Mouse (Mus musculus): ENCODE measurements around the gene Hoga1. TPM values are rescaled to one million over a fixed set of nuclear protein-coding genes. Genes with fewer than 3 reads are reported as not detected.

Hoga1 gene
- total RNA-seq (2021): 1 to 10 TPM; 4.9 to 5.0 TPM
- long read RNA-seq, experiment 1, partial matches to known transcripts: 0 of 2 reads
- long read RNA-seq, experiment 1, other reads (novel, unspliced or antisense): 1 of 2 reads
- long read RNA-seq, experiment 2: 0 reads

- peak; percentile 34 to 45 for DNase-seq (ENCODE audit: low spot score in 2 of 2)
Measured at GRCm38 (mm10) chr19:42045269-42046102, at the start of gene Hoga1. TSS of gene Hoga1 (plus strand) at chr19:42045610.

DNA sequence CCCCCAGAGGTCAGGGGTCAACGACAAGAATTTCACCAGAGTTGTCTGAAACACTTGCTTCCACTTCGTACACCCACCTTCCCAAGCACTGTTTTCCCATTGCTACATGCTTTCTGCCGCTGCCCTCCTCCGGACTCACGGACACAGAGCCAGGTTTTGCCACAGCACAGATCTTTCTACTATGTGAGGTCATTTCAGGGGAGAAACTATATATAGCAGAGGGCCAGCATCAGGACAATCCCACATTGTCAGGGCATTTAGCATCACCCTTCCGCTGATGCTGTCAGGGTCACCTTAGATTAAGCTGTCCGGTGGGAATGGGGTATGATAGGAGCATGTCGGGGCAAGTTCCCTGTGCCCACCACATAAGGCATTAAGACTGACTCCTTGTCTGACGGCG is 48.3 kb upstream of the Hoga1 start:
- no peak for DNase-seq (ENCODE audit: low spot score in 2 of 2)

DNA sequence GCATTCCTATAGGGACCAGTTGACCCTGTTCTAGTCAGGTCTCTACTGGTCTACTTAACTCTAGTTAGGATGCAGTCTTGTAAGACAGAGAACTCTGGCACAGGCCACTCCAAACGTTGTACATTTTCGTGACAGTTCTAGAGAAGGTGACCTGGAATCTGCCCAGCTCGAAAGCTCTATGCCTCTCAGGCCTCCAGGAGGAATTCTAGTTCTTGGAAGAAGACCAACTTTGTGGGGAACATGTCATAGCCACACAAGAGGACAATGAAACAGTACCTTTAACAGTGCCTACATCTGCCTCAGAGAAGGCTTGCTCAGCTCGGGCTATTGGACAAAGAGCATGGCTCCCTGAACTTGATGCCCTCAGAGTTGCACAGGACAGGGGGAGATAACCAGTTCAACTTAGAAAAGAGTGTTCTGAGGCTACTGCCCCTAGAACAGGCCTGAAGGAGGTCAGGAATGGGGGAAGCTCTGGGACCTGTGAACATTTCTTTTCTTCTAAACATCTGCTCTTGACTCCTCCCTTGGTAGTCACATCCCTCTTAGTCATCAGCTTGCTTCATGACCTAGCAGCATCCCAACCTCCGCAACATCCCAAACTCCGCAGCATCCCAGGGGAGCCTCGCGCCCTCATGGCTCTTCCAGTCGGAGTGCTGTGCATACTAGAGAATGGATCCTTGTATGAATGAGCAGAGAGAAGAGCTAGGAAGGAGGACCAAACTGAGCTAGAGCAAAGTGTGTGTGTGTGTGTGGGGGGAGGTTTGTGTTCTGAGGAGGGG is 46.5 kb upstream of the Hoga1 start:
- no peak for DNase-seq (ENCODE audit: low spot score in 2 of 2)

- DNase-seq (ENCODE audit: low spot score in 2 of 2): no peak
Measured at GRCm38 (mm10) chr19:41999688-42000283, 45.6 kb upstream of the Hoga1 start.

DNA sequence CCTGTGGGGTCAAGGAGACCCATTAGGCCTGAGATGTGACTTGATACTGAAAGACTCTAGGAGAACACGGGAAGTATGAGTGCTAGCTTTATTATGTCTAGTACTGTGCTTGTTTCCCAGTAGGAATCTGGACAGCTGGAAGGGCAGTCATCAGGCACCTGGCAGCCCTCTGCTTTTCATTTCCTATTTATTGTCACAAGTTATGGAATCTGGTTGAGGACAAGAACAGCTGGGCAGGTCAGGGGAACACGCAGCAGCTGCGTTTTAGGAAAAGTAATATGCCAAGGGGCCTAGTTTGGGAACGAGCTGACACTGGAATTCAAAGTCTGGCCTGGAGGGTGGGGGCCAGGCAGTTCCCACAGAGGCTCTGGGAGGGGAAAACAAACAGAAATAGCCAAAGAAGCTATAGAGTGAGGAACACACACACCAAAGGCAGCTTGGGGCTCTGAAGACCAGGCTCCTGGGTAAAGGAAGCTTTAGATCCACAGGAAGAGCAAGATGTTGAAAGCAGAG is 44.9 kb upstream of the Hoga1 start:
- no peak for DNase-seq (ENCODE audit: low spot score in 2 of 2)

DNA sequence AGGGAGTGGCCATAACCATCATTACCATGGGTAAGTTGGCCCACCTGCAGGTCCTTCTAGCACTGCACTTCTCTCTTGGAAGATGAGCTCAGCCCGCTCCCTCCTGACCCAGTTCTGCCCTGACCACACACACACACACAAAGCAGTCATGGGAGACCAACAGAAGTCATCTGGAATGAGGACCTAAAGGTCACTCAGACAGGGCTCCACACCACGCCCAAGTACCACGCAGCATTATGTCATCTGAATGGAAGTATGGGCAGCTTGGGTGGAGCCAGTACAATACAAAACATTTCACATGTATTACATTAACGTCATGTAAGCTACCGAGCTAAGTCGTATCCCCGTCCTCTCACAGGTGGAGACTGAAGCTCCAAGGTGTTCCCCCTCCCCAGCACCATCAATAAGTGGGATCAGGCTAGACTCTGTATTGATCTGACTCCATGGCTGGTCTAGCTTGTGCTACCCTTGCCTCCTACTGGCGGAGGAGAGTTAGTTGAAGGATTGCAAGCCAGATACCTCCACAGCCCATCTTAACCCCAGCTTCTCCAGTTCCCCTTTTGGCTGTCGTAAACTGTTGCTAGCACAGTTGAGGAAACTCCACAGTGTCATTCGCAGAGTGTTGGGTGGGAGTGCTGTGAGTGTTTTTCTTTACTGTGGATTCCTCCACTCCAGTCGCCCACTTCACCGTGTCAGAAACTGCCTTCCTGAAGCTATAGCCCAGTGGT is 44.0 kb upstream of the Hoga1 start:
- DNase-seq (ENCODE audit: low spot score in 2 of 2): no peak

DNA sequence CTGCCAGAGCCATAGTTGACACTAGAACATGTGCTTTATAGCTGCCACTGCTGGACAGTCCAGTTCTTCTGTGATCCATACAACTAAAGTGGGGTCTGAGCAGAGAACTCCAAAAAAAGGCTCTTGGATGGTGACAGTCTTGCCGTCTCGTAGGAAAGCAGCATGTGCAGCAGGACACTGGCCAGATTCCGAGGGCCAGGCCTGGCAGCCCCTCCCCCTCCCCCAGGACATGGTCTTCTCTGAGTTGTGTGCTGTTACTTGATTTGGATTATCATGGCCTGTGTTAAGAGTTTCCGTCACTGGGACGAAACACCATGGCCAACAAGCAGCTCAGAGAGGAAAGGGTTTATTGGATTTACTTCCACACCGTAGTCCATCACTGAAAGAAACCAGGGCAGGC is 41.2 kb upstream of the Hoga1 start:
- DNase-seq (ENCODE audit: low spot score in 2 of 2): no peak

DNA sequence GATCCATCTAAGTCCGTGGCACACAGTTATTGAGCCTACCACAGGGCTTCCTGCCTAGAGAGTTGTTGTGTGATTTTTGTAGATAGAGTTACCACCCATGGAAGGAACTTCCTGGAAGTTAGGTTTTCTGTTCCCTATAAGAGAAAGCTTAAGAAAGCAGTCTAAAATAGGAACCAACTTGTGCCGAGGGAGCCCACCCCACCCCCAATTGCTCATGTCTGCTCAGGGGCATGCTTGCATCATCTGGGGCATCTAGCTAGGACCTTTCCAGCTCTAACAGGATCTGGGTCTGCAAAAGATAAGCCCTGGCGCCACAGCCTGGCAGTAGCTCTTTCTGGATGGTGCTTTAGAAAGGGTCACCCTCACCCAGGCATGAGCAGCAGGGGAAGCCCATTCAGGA is 39.8 kb upstream of the Hoga1 start:
- no peak for DNase-seq (ENCODE audit: low spot score in 2 of 2)

DNA sequence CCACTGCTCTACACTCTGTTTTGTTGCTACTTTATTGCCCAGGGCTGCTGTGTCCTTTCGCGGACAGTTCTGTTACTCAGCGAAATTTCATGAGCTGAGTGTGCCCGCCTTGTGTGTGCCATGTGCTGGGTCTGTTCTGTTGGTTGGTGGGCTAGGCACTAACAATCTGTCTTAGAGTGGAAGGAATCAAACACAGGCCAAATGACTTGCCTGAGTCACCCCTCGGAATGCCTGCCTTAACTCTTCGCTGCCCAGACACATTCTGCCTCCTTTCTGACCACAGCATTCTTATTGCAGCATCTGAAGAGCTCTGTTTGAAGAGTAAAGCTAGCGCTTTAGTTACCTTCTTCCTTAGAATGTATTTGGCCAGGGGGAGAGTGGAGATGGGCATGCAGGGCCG is 38.8 kb upstream of the Hoga1 start:
- no peak for DNase-seq (ENCODE audit: low spot score in 2 of 2)

DNA sequence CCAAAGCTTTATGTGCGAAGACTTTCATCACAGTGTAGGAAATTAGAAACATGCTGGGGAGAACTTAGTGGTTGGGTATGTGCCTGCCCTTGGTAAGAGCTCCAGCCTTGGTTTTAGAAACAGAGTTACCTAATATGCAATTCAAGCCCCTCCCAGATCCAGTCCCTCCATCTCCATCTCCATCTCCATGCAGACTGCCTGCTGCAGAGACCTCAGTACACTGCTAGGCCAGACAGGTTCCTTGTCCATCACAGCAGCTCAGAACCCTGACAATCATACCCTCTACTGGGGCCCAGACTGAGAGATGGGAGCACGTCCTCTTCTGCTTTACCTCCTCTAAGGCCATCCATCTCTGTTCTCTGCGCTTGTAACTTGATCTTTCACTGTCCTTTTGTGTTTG is 36.8 kb upstream of the Hoga1 start:
- no peak for DNase-seq (ENCODE audit: low spot score in 2 of 2)

DNA sequence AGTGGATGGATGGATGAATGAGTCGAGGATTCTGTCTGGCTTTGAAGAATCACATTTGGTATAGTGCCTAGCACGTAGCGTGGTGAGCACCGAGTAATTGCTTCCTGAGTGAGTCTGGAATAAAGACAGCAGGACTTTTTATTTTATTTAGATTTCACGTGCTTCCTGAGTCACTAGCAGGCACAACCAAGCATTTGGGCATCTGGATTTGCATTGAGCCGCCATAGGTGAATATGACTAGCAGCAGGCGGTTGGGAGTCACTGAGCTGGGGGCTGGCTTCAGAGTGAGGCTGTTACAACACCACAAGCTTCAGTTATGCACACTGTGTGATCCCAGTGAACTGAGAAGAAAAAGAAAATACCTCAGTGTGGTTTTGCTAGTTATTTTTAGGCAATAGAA is 36.3 kb upstream of the Hoga1 start:
- no peak for DNase-seq (ENCODE audit: low spot score in 2 of 2)

DNA sequence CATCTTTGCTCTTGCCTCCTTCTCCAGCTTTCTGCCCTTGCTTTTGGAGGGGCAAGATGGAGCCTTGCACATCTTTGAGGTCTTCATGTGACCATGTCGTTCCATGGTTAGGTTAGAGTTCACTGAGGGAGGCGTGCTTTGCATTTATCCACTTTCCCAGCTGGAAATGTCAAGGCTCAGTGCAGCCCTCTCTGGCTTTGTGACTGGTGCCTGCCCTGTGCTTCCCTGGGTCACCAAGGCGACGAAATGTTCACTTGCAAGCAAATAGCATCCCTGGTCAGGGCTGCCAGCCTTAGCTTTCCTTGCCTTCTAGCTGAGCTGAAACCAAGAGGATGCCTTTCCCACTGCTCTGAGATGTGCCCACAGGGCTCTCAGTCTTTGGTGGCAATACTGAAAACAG is 35.0 kb upstream of the Hoga1 start:
- DNase-seq (ENCODE audit: low spot score in 2 of 2): no peak

DNA sequence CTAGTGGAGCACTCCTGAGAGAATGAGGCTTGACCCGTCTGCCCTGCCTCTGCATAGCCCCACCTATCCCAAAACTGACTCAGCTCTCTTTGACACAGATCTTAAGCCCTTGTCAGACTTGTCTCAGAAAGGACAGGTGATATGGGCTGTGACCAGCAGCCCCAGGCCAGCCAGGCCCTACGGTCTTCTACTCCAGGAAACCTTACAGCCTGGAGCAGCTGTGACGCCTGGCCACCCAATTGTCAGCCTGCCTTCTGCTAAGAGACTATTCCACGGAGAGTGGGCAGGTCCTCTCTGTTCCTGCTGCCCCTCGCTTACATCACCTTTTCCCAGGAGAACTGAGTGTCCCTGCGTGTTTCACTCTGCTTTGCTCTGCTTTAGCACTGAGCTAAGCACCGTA is 34.3 kb upstream of the Hoga1 start:
- DNase-seq (ENCODE audit: low spot score in 2 of 2): no peak

- DNase-seq (ENCODE audit: low spot score in 2 of 2): no peak
Measured at GRCm38 (mm10) chr19:42014231-42014825, 31.1 kb upstream of the Hoga1 start.

DNA sequence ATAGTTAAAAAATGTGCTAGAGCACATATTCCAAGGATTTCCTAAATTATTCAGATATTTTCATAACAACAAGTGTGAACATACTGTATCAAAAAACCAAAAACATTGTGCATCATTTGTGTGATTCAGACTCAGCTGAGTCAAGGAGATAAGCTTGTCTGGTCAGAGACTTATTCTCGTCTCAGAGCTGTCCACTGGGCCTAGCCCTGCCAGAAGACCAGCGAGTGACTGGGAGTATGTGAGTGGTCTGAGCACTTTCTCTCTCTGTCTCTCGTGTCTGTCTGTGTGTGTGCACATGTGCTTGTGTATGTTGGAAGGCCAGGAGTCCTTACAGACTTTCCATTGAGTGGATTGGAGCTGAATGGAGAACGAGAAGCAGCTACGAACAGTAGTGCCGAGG is 30.4 kb upstream of the Hoga1 start:
- DNase-seq (ENCODE audit: low spot score in 2 of 2): no peak

GRCm38 (mm10) chr19:42016251-42016650 is 29.2 kb upstream of the Hoga1 start:
- DNase-seq (ENCODE audit: low spot score in 2 of 2): no peak

GRCm38 (mm10) chr19:42016840-42017239 is 28.6 kb upstream of the Hoga1 start:
- peak; percentile 53 to 55 for DNase-seq (ENCODE audit: low spot score in 2 of 2)

DNA sequence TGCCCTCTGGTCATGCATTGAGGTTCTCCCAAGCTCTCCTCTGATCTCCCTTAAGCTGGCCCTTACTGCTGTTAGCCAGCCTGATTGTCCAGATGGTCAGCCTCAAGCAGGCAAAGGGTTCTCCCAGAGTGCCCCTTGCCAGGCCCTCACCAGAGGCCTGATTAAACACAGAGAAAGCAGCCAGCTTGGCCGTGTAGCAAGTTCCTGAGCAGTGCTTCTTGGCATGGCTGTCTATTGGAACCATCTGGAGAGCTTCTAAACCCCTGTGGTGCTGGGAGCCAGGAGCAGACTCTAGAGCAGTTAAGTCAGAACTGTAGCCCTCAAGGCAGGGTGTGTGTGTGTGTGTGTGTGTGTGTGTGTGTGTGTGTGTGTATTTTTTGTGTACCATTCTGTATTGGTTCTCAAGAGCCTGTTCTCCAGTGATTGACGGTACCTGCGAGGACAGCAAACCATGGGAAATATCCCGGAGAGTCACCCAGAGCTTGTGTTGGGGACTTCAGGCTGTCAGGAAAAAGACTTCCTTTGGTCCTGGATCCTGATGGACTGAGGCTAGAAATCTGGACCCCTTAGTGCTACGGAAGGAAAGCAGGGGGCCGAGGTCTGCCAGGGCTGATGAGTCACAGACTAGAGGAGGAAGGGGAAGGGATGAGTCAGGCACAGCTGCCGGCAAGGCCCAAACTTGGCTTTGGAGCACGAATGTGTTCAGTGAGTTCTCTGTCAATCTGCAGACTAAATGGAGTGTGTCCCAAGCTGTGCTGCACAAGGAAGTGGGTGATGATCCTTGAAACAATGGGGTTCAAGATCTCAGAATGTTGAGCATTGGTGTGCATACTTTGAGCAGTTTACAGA is 27.8 kb upstream of the Hoga1 start:
- peak; percentile 55 to 60 for DNase-seq (ENCODE audit: low spot score in 2 of 2)

GRCm38 (mm10) chr19:42019011-42019522 is 26.3 kb upstream of the Hoga1 start:
- DNase-seq (ENCODE audit: low spot score in 2 of 2): no peak
